Mouse (Mus musculus) intestine, embryonic 14.5 days (tissue): ENCODE data around the gene Harbi1. TPM values are rescaled to one million over a fixed set of nuclear protein-coding genes. Genes with fewer than 3 reads are reported as not detected.
A peak's percentile ranks its signal among the peaks of the same experiment; 100 is the strongest.

Experiments
- ATAC-seq: fragments of 200-750 bp; cut with Nextera tagmentation; replicated peaks from 2 replicates; pipeline ENCODE4 v1.8.0; 2017; ENCODE audit warnings: low read depth, moderate number of reproducible peaks, moderate TSS enrichment, moderate library complexity; ENCODE audit not compliant: low FRiP score, low TSS enrichment
- DNase-seq: peaks from one replicate; pipeline ENCODE4 v3.0.0-alpha.2; 2018; ENCODE audit warnings: low spot score
- H3K27ac ChIP-seq: fragments of 300-500 bp; sonication (generic); 2 replicates; pipeline ENCODE4 v1.5.1; 2014; ENCODE audit warnings: low read depth, mild to moderate bottlenecking, control low read depth
- H3K27me3 ChIP-seq: fragments of 300-500 bp; sonication (generic); replicated peaks from 2 replicates; pipeline ENCODE4 v1.6.1; 2014; ENCODE audit warnings: low read length, control low read depth; ENCODE audit not compliant: control insufficient read depth, insufficient read depth
- H3K36me3 ChIP-seq: fragments of 300-500 bp; sonication (generic); 2 replicates; pipeline ENCODE4 v1.6.1; 2014; ENCODE audit warnings: low read length, control low read depth; ENCODE audit not compliant: control insufficient read depth, insufficient read depth
- H3K4me1 ChIP-seq: fragments of 300-500 bp; sonication (generic); replicated peaks from 2 replicates; pipeline ENCODE4 v1.6.1; 2014; ENCODE audit warnings: low read length, control low read depth, mixed read lengths; ENCODE audit not compliant: control insufficient read depth, insufficient read depth
- H3K4me2 ChIP-seq: fragments of 300-500 bp; sonication (generic); 2 replicates; pipeline ENCODE4 v1.6.1; 2014; ENCODE audit warnings: low read length
- H3K4me3 ChIP-seq: fragments of 300-500 bp; sonication (generic); 2 replicates; pipeline ENCODE4 v1.5.1; 2014; ENCODE audit warnings: low read depth, low read length, control low read depth, mixed read lengths
- H3K9ac ChIP-seq: fragments of 300-500 bp; sonication (generic); 2 replicates; pipeline ENCODE4 v1.6.1; 2014; ENCODE audit warnings: mild to moderate bottlenecking, low read length
- H3K9me3 ChIP-seq: fragments of 300-500 bp; sonication (generic); 2 replicates; pipeline ENCODE4 v1.6.1; 2016; ENCODE audit warnings: low read length, control low read depth; ENCODE audit not compliant: control insufficient read depth
- WGBS: fragments of 180-500 bp; shearing (Covaris S2); extraction: QIAGEN DNeasy Blood & Tissue Kit; methylation state at CpG from one replicate; pipeline ENCODE4 v1.1.7; 2014; 5-methylcytosine and 5-hydroxymethylcytosine counted together
- polyA plus RNA-seq: library from polyadenylated mRNA; unstranded; fragments of >200 nt; fragmentation: Nextera tagmentation; extraction: Ambion mirVana; gene quantifications from 2 replicates; pipeline ENCODE4 v1.2.1, GENCODE M21; 2014

Harbi1 gene
- 15.0 and 17.9 TPM in 2 replicates for polyA plus RNA-seq

DNA sequence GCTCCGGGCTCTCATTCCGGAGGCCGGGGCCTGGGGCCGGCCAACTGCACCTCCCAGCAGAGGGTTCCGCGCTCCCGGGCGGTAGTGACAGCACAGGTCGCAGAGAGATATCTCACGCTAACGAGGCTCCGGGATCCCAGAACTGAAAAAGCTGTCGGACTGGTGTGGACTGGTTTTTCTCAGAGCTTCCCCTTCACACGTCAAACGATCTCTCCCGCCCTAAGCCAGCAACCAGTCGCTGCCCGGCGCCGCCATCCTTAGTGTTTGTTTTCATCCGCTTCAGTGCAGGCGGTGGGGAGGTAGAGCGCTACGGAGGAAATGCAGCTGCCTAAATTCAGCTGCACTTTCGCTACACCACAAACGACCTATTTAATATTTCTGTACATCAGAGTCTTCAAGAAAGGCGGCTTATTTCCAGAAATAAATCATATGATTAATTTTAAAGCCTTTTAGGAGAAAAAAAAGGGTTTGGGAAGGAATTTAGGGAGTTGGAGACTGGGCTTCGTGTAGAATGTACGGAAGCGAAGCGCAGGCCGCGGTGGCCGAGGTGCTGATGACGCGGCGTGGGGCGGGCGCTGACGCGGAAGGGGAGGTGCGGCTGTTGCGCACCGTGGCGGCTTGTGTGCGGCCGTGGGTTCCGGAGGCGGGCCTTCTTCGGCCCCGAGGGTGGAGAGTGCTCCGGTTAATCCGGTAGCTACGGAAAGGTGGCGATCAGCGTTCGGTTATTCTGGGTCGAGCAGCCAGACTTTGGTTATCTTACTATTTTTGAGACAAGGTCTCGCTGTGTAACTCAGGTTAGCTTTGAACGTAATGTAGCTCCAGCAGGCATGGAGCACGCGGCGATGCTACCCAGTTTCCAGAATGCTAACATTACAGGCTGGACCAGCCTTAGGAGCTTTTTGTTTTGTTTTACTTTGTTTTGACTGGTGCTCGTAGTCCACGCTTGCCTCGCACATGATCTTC is at the start of gene Harbi1, which contains the start of gene Atg13:
TSS of gene Harbi1 (plus strand) at position 581 of the 963 bp plus-strand sequence.
TSS of gene Atg13 (minus strand) at position 305 of the 963 bp plus-strand sequence.
- Histone ChIP-seq H3K4me2 (peak within 1 kb of the TSS; percentile 62), H3K27me3 (no peaks in the 10 kb centered on the region), H3K36me3 (no peaks in the 10 kb centered on the region), H3K9ac (peak within 1 kb of the TSS; percentile 69), H3K4me3 (peak within 1 kb of the TSS; percentile 72), H3K9me3 (no peaks in the 10 kb centered on the region), H3K4me1 (peaks cover 12% of the 10 kb centered on the region; the same call in 1 of the 2 replicates), H3K27ac (peak within 1 kb of the TSS; percentile 74)
- peak; percentile 96 for ATAC-seq
- under 1% methylated on average over 66 of the region's 66 CpGs for WGBS
- DNase-seq = peak; percentile 96

DNA sequence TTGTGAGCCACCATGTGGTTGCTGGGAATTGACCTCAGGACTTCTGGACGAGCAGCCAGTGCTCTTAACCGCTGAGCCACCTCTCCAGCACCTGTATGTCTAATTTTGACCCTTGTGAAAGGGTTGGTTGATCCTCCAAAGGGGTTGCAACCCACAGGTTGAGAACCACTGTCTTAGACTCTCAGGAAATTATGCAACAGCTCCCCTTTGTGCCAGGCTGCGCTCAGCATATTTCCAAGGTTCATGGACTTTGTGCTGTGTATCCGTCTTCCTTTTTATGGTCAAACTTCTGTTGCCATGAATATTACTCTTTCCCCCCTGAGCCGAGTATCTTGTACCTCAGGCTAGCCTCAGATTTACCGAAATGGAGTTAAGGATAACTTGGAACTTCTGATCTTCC is 49.7 kb upstream of the Harbi1 start:
- Histone ChIP-seq H3K4me2 (no peak overlapping the region), H3K27ac (no peak overlapping the region), H3K36me3 (peaks cover 85% of the 10 kb centered on the region), H3K27me3 (no peaks in the 10 kb centered on the region), H3K9me3 (no peaks in the 10 kb centered on the region), H3K4me1 (no peaks in the 10 kb centered on the region), H3K4me3 (no peak overlapping the region), H3K9ac (no peak overlapping the region)
- ATAC-seq (no peak), DNase-seq (no peak)
- 93% methylated on average over 6 of the region's 6 CpGs for WGBS

DNA sequence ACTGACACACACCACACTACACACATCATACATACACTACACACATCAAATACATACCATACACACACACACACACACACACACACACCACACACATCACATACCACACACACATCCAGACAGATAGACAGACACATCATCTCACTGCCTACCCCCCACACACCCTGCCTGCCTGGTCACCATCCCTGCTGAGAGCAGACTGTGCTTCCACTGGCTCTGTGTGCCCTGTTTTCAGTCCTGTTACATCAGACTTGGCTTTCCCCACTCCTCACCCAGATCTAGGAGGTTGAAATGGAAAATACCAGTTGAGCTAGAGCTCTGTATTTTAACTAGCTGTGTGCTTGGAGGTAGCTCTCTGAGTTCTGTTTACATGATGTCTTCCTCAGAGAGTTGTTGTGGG is 45.9 kb upstream of the Harbi1 start:
- peaks cover 85% of the 10 kb centered on the region for H3K36me3 ChIP-seq
- ATAC-seq (no peak), DNase-seq (no peak)
- H3K4me2 ChIP-seq = no peak overlapping the region
- H3K27me3 ChIP-seq = no peaks in the 10 kb centered on the region
- no peak overlapping the region for H3K4me3 ChIP-seq
- H3K27ac ChIP-seq = no peak overlapping the region
- H3K4me1 ChIP-seq = no peaks in the 10 kb centered on the region
- H3K9ac ChIP-seq = no peak overlapping the region
- H3K9me3 ChIP-seq = no peaks in the 10 kb centered on the region

DNA sequence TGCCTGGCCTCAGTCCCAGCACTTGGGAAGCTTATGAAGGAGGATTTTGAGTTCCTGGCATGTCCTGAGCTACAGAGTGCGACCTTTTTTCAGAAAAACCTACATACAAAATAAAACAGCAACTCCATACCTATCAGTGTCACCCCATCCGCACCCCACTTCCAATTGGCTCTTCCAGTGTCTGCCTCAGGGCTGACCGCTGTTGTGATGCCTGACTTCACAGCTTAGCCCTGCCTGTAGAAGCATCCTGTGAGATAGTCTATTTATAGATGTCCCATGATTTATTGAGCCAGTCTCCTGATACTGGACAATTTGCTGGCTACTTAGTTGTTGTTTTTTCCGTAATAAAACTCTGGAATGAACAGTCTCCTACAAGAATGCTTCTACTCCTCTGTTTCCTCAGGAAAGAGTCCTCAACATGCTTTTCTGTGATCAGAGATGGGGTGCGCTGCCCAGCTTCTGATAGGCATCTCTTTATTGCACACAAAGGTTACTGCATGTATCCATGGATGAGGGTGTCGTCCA is 44.2 kb upstream of the Harbi1 start:
- ATAC-seq (no peak), DNase-seq (no peak)
- no peaks in the 10 kb centered on the region for H3K27me3 ChIP-seq
- H3K4me1 ChIP-seq = no peaks in the 10 kb centered on the region
- no peak overlapping the region for H3K4me3 ChIP-seq
- H3K9ac ChIP-seq = no peak overlapping the region
- 93% methylated on average over 6 of the region's 6 CpGs for WGBS
- H3K4me2 ChIP-seq = no peak overlapping the region
- H3K27ac ChIP-seq = no peak overlapping the region
- H3K36me3 ChIP-seq = peaks cover 90% of the 10 kb centered on the region
- no peaks in the 10 kb centered on the region for H3K9me3 ChIP-seq

DNA sequence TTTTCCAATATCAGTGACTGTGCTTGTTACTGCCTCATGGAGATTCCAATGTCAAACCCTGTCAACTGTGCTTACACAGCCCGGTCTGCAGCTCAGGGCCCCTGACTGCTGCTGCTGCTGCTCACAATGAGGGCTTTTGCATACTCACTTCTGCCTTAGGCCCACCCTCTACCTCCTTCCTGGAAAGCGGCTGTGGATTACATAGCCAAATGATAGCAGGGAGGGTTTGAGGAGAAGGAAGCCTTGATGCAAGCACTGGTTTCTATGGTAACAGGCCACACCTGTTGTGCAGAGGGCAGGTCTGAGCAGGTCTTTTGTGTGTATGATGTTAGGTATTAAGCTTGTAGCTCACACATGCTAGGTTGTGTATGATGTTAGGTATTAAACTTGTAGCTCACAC is 42.9 kb upstream of the Harbi1 start:
- no peak overlapping the region for H3K4me3 ChIP-seq
- H3K9ac ChIP-seq = no peak overlapping the region
- no peaks in the 10 kb centered on the region for H3K9me3 ChIP-seq
- 67% methylated on average over 2 of the region's 2 CpGs for WGBS
- H3K27me3 ChIP-seq = no peaks in the 10 kb centered on the region
- no peak overlapping the region for H3K4me2 ChIP-seq
- H3K4me1 ChIP-seq = no peaks in the 10 kb centered on the region
- ATAC-seq (peak; percentile 31; the same call in 1 of the 2 replicates), DNase-seq (no peak)
- peaks cover 85% of the 10 kb centered on the region for H3K36me3 ChIP-seq
- H3K27ac ChIP-seq = no peak overlapping the region

DNA sequence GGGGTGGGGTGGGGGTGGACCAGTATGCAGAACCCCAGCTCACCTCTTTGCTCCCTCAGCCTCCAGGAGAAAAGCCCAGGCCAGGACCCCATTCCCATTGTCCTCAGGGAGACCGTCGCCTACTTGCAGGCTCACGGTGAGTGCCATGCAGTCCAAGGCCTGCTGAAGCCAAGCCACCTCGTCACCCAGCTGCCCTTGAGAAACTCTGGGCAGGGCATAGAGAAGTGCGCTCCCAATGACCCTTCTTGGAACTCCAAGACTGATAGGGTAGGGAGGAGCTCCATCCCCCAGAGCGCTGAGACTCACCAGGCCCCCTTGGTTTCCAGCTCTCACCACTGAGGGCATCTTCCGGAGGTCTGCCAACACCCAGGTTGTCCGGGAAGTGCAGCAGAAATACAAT is 41.3 kb upstream of the Harbi1 start:
- DNase-seq = no peak
- ATAC-seq = no peak
- 90% methylated on average over 8 of the region's 8 CpGs for WGBS
- Histone ChIP-seq H3K36me3 (peaks cover 86% of the 10 kb centered on the region), H3K4me1 (no peaks in the 10 kb centered on the region), H3K9me3 (no peaks in the 10 kb centered on the region), H3K9ac (no peak overlapping the region), H3K4me2 (no peak overlapping the region), H3K27ac (no peak overlapping the region), H3K4me3 (no peak overlapping the region), H3K27me3 (no peaks in the 10 kb centered on the region)

DNA sequence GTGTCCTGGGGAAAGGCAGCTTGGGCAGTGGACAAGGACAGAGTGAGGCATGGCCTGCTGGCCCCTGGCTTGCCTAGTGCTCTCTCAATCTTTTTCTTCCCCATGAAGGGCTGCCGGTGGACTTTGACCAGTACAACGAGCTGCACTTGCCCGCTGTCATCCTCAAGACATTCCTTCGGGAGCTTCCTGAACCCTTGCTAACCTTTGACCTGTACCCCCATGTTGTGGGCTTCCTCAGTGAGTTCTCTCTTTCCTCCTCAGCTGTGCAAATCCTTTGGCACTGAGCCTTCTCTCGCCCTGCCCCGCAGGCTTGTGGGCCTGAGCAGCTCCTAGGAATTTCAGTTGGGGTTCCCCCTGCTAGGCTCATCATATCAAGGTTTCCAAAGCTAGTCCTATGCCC is 40.6 kb upstream of the Harbi1 start:
- ATAC-seq (no peak), DNase-seq (no peak)
- Histone ChIP-seq H3K4me2 (no peak overlapping the region), H3K4me3 (no peak overlapping the region), H3K4me1 (no peaks in the 10 kb centered on the region), H3K9me3 (no peaks in the 10 kb centered on the region), H3K36me3 (peaks cover 83% of the 10 kb centered on the region), H3K9ac (no peak overlapping the region), H3K27me3 (no peaks in the 10 kb centered on the region), H3K27ac (no peak overlapping the region)
- WGBS = 92% methylated on average over 6 of the region's 6 CpGs

DNA sequence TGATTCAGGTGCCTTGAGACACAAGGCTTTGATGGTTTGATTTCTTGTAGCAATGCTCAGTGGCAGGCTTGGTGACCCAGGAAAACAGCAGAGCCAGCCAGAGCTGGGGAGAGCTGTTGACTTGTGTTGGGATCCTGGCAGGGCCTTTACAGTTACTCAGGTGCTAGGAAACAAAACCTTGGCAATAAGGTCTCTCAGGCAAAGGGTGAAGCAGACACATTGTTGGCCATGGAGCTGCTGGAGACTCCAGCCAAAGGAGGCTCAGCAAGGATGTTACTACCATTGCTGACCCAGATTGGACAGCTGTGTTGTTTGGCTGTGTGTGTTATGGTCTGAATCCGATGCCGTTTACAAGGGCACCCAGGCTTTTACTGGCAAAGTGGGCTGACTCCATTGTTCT is 37.1 kb upstream of the Harbi1 start:
- no peaks in the 10 kb centered on the region for H3K27me3 ChIP-seq
- no peaks in the 10 kb centered on the region for H3K9me3 ChIP-seq
- no peaks in the 10 kb centered on the region for H3K4me1 ChIP-seq
- ATAC-seq (no peak), DNase-seq (no peak)
- H3K4me3 ChIP-seq = no peak overlapping the region
- 100% methylated on average over 2 of the region's 2 CpGs for WGBS
- no peak overlapping the region for H3K27ac ChIP-seq
- H3K4me2 ChIP-seq = no peak overlapping the region
- H3K9ac ChIP-seq = no peak overlapping the region
- H3K36me3 ChIP-seq = peaks cover 89% of the 10 kb centered on the region
